Mouse (Mus musculus) olfactory bulb, adult 2 months (tissue): ENCODE results near the gene Wnk4.

Experiments used
- CTCF ChIP-seq: fragments of 200-500 bp; IDR thresholded peaks from 2 replicates; pipeline ENCODE4 v1.5.1; 2012; ENCODE audit warnings: low read depth, mild to moderate bottlenecking, low read length, moderate library complexity; ENCODE audit not compliant: insufficient read depth
- POLR2A ChIP-seq: fragments of 200-500 bp; IDR thresholded peaks from 2 replicates; pipeline ENCODE4 v1.6.1; 2012; ENCODE audit warnings: mild to moderate bottlenecking, low read depth, low read length, moderate library complexity; ENCODE audit not compliant: insufficient read depth

DNA sequence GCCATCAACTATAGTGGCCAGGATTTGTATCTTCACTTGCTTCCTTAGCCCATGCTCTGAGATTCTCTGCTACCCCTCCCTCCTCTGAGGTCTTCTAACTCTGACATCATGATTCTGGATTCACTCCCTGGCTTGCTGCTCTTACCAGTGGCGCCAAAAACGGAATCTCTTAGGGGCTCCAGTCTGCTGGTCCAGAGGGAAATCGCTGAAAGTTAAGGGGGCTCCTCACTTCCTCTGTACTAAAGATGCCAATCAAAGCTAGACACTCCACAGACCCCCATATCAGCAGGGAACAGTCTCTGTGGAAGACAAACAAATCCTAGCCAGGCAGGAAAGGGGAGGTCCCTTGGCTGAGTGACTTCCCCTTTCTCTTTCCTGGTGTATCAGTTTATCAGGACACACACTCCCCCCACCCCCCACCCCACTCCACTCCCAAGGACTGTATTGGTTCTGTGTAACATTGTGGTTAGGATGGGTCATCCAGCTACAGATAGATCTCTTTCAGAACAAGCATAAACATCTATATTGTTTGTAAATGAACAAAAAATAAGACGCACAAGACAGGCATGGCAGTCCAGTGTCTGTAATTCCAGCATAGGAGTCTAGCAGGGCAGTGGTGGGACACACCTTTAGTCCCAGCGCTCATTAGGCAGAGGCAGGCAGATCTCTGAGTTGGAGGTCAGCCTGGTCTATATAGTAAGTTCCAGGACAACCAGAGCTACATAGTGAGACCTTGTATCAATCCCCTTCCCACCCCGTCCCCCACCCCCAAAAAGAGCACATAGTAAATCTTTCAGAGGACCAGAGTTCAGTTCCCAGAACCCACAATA, 28.1 kb upstream of the Wnk4 start:
- TF ChIP-seq CTCF: no peak
- no peak for TF ChIP-seq POLR2A
